Mouse (Mus musculus) naive thymus-derived CD4-positive, alpha-beta T cell, adult 2 months (primary cell): ENCODE results near the gene Gorasp1.

Source experiments
- DNase-seq: peaks from one replicate; pipeline ENCODE4 v3.0.0-alpha.2; 2011; ENCODE audit warnings: low read depth

Gorasp1 gene

GRCm38 (mm10) chr9:119972582-119972981 is 35.2 kb upstream of the Gorasp1 start:
- DNase-seq = no peak

- no peak for DNase-seq
These were observed 34.8 kb upstream of the Gorasp1 start for GRCm38 (mm10) chr9:119972166-119972565.

GRCm38 (mm10) chr9:119970763-119971656 is 33.6 kb upstream of the Gorasp1 start:
- DNase-seq = no peak

- DNase-seq = peak; percentile 66
These were observed 32.9 kb upstream of the Gorasp1 start for GRCm38 (mm10) chr9:119970221-119970620.

GRCm38 (mm10) chr9:119969811-119970210 is 32.4 kb upstream of the Gorasp1 start:
- no peak for DNase-seq

- DNase-seq = no peak
These were observed 29.0 kb upstream of the Gorasp1 start for GRCm38 (mm10) chr9:119966221-119966910.

GRCm38 (mm10) chr9:119965186-119965585 is 27.8 kb upstream of the Gorasp1 start:
- DNase-seq = no peak

- no peak for DNase-seq
These were observed 26.8 kb upstream of the Gorasp1 start for GRCm38 (mm10) chr9:119964206-119964605.

GRCm38 (mm10) chr9:119962987-119963667 is 25.8 kb upstream of the Gorasp1 start:
- DNase-seq = peak; percentile 85

GRCm38 (mm10) chr9:119962216-119962615 is 24.9 kb upstream of the Gorasp1 start:
- no peak for DNase-seq

GRCm38 (mm10) chr9:119958835-119959234 is 21.5 kb upstream of the Gorasp1 start:
- no peak for DNase-seq

- DNase-seq = no peak
These were observed 14.0 kb upstream of the Gorasp1 start for GRCm38 (mm10) chr9:119951388-119951787.

GRCm38 (mm10) chr9:119950434-119950833 is 13.1 kb upstream of the Gorasp1 start:
- no peak for DNase-seq

- DNase-seq = no peak
These were observed 11.4 kb upstream of the Gorasp1 start for GRCm38 (mm10) chr9:119948804-119949203.

- peak; percentile 68 for DNase-seq
These were observed 8.0 kb upstream of the Gorasp1 start for GRCm38 (mm10) chr9:119945173-119945900.

GRCm38 (mm10) chr9:119943326-119943725 is 6.0 kb upstream of the Gorasp1 start:
- no peak for DNase-seq

GRCm38 (mm10) chr9:119941861-119942260 is 4.5 kb upstream of the Gorasp1 start:
- no peak for DNase-seq

GRCm38 (mm10) chr9:119941407-119941806 is 4.0 kb upstream of the Gorasp1 start:
- DNase-seq = no peak

GRCm38 (mm10) chr9:119939646-119940045 is 2.3 kb upstream of the Gorasp1 start:
- no peak for DNase-seq

- peak; percentile 87 for DNase-seq
These were observed 1.1 kb upstream of the Gorasp1 start for GRCm38 (mm10) chr9:119938496-119938895.

- DNase-seq = no peak
These were observed 3.7 kb downstream of the Gorasp1 start for GRCm38 (mm10) chr9:119933675-119934074.

GRCm38 (mm10) chr9:119932358-119932757 is 5.0 kb downstream of the Gorasp1 start:
- no peak for DNase-seq
